Mouse (Mus musculus) inflammation-experienced regulatory T-cells, adult 6 months (primary cell): ENCODE results near the gene Ydjc. TPM values are rescaled to one million over a fixed set of nuclear protein-coding genes. Genes with fewer than 3 reads are reported as not detected.

Experiments used
- polyA plus RNA-seq, 3 experiments: library from polyadenylated mRNA; unstranded; fragments of 100-300 nt; shearing (Covaris generic); gene quantifications; one replicate each; pipeline ENCODE4 v1.2.1; 2017

Ydjc gene
- polyA plus RNA-seq, 3 experiments from 2014 or later: 5.3 to 11.5 (median 7.4) TPM

Other genes starting within 250 kb of the Ydjc start
- gene Ppm1f, start 248.2 kb upstream of the Ydjc start, polyA plus RNA-seq: 10 to 100 TPM; 11.1 to 13.0 (median 11.7) TPM
- gene Mapk1, start 161.2 kb upstream of the Ydjc start, polyA plus RNA-seq: 10 to 100 TPM; 30.0 to 37.9 (median 31.0) TPM
- gene Ypel1, start 74.9 kb upstream of the Ydjc start, polyA plus RNA-seq: 1 to 10 TPM; 4.6 to 7.0 (median 7.0) TPM
- gene Ppil2, start 33.4 kb upstream of the Ydjc start, polyA plus RNA-seq: 100 to 1,000 TPM; 205 to 233 (median 224) TPM
- gene 2610318N02Rik, start 19.5 kb upstream of the Ydjc start, polyA plus RNA-seq: 10 to 100 TPM in 1 of 3 experiments, 1 to 10 TPM in 2; 3.4 to 26.3 (median 5.8) TPM
- gene Sdf2l1, start 12.2 kb upstream of the Ydjc start, polyA plus RNA-seq: 10 to 100 TPM; 17.5 to 69.8 (median 18.3) TPM
- gene Ccdc116, start 2.6 kb downstream of the Ydjc start, polyA plus RNA-seq: 1 to 10 TPM in 1 of 3 experiments, under 1 TPM in 2; 0.57 to 1.1 (median 0.70) TPM
- 100 to 1,000 TPM; 241 to 356 (median 330) TPM for gene Ube2l3, start 58.0 kb downstream of the Ydjc start, polyA plus RNA-seq
- gene Rimbp3, start 64.0 kb downstream of the Ydjc start, polyA plus RNA-seq: under 1 TPM in 1 of 3 experiments, not detected in 2; 0.07 TPM
- gene Hic2, start 89.0 kb downstream of the Ydjc start, polyA plus RNA-seq: 1 to 10 TPM in 1 of 3 experiments, under 1 TPM in 2; 0.72 to 1.8 (median 0.83) TPM
- 10 to 100 TPM; 16.9 to 42.0 (median 36.2) TPM for gene Tmem191c, start 131.5 kb downstream of the Ydjc start, polyA plus RNA-seq
- gene Serpind1, start 186.8 kb downstream of the Ydjc start, polyA plus RNA-seq: under 1 TPM; 0.58 to 0.83 (median 0.70) TPM